Mouse (Mus musculus) 3134 (cell line): ENCODE measurements around the gene A530084C06Rik.

Experiments
- DNase-seq: peaks from one replicate; pipeline ENCODE4 v3.0.0-alpha.2; 2011; ENCODE audit warnings: low spot score; ENCODE audit not compliant: insufficient read length; ENCODE audit errors: extremely low read depth

A530084C06Rik gene

GRCm38 (mm10) chr13:31558521-31559418 lies at the start of gene A530084C06Rik:
Gene A530084C06Rik (minus strand): TSS chr13:31559333.
- no peak for DNase-seq

- no peak for DNase-seq
These were observed 44.8 kb upstream of the A530084C06Rik start for GRCm38 (mm10) chr13:31603964-31604363.

GRCm38 (mm10) chr13:31599576-31599975 lies 40.4 kb upstream of the A530084C06Rik start:
- DNase-seq, result no peak

- DNase-seq, result no peak
These were observed 28.2 kb upstream of the A530084C06Rik start for GRCm38 (mm10) chr13:31587341-31587740.

- no peak for DNase-seq
These were observed 20.7 kb upstream of the A530084C06Rik start for GRCm38 (mm10) chr13:31579866-31580265.

GRCm38 (mm10) chr13:31578389-31578788 lies 19.3 kb upstream of the A530084C06Rik start:
- peak; percentile 52 for DNase-seq

GRCm38 (mm10) chr13:31577576-31577975 lies 18.4 kb upstream of the A530084C06Rik start:
- peak; percentile 55 for DNase-seq

GRCm38 (mm10) chr13:31576696-31577095 lies 17.6 kb upstream of the A530084C06Rik start:
- no peak for DNase-seq

- DNase-seq, result no peak
These were observed 15.5 kb upstream of the A530084C06Rik start for GRCm38 (mm10) chr13:31574627-31575026.

GRCm38 (mm10) chr13:31572806-31573508 lies 13.8 kb upstream of the A530084C06Rik start:
- no peak for DNase-seq

GRCm38 (mm10) chr13:31567617-31568294 lies 8.6 kb upstream of the A530084C06Rik start:
- DNase-seq, result peak; percentile 58

- no peak for DNase-seq
These were observed 8.0 kb upstream of the A530084C06Rik start for GRCm38 (mm10) chr13:31567099-31567498.

- DNase-seq, result no peak
These were observed 5.3 kb upstream of the A530084C06Rik start for GRCm38 (mm10) chr13:31564394-31564793.

- DNase-seq, result no peak
These were observed 449 bp upstream of the A530084C06Rik start for GRCm38 (mm10) chr13:31559419-31560144.

- no peak for DNase-seq
These were observed 1.2 kb downstream of the A530084C06Rik start for GRCm38 (mm10) chr13:31557768-31558520.

GRCm38 (mm10) chr13:31556964-31557767 lies 2.0 kb downstream of the A530084C06Rik start:
- no peak for DNase-seq

GRCm38 (mm10) chr13:31555834-31556233 lies 3.3 kb downstream of the A530084C06Rik start, which contains the start of gene Foxq1:
Gene Foxq1 (plus strand): TSS chr13:31556134.
- DNase-seq, result no peak

- DNase-seq, result no peak
These were observed 11.5 kb downstream of the A530084C06Rik start for GRCm38 (mm10) chr13:31547610-31548009.

GRCm38 (mm10) chr13:31547204-31547603 lies 11.9 kb downstream of the A530084C06Rik start:
- no peak for DNase-seq
